Mouse (Mus musculus): ENCODE measurements at regions not wholly inside any gene's neighbourhood (a gene's known extent, or its start where the extent isn't known, plus 50 kb on each side); places are given as distances from the start of the nearest gene placed in this dataset.

- no peak for DNase-seq (ENCODE audit: low read depth, low spot score)
Observed at GRCm38 (mm10) chr3:123754011-123754610, 63.5 kb upstream of the Ndst3 start.

- no peak for DNase-seq (ENCODE audit: low read depth, low spot score)
Observed at GRCm38 (mm10) chr3:123754927-123755326, 64.3 kb upstream of the Ndst3 start.

- no peak for DNase-seq (ENCODE audit: low read depth, low spot score)
Observed at GRCm38 (mm10) chr3:123765911-123766556, 75.4 kb upstream of the Ndst3 start.

GRCm38 (mm10) chr3:123766557-123766913 lies 75.9 kb upstream of the Ndst3 start:
- no peak for DNase-seq (ENCODE audit: low read depth, low spot score)

GRCm38 (mm10) chr3:123780507-123780906 lies 89.9 kb upstream of the Ndst3 start:
- peak; percentile 39 for DNase-seq (ENCODE audit: low read depth, low spot score)

- DNase-seq (ENCODE audit: low read depth, low spot score) = no peak
Observed at GRCm38 (mm10) chr3:123781581-123781980, 90.9 kb upstream of the Ndst3 start.

DNA sequence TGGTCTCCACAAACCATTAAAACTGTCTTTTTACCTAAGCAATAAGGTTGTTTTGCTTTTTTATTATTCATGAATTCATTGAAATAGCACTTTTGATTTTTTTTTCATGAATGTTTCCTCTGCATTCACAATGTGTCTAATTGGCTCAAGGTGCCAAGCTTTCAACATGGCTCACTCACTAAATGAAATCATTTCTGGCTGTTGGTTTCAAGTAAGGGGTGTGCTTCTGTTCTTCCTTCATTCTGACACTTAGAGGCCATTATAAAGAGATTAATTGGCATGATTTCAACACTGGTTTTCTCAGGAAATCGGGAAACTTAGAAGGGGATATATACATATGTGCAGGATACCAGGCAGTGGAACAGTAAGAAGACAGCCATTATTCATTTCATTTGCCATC lies 93.5 kb upstream of the Ndst3 start:
- DNase-seq (ENCODE audit: low read depth, low spot score) = no peak

DNA sequence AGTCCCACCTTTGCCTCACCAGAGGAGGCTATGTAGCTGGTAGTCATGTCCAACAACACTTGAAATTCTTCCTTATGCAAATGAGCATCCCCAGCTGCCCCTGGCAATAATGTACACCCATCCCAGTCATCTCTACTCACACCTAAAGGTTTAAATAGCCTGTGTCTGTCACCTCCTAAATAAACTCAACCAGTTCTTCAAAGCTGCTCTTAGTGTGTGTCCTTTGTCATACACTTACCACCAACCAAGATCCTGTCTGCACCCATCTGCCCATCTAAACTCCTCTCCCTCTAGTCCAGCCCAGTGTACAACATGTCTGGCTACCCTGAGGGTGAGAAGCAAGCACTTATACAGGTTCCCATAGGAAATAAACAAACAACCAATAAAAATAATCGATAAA lies 103.4 kb upstream of the Ndst3 start:
- no peak for DNase-seq (ENCODE audit: low read depth, low spot score)

DNA sequence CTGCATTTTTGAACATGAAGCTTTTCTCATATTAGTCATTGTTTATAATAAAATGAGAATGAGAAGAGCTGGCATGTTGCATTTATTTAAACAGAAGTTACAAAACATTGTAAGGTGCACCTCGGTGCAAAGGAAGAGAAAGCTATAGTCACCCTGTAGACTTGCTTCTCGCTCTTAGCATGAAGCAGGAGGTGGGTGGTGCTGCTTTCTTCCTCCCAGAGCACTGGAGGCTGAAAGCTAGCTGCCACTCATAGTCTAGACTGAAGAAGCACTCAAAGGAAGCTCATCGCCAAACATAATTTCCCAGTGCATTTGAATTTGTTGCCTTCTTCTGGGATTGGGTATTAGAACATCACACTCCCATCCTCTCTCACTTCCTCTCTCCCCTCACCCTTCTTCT lies 114.7 kb upstream of the Ndst3 start:
- no peak for DNase-seq (ENCODE audit: low read depth, low spot score)

- peak; percentile 14 for DNase-seq (ENCODE audit: low read depth, low spot score)
Observed at GRCm38 (mm10) chr3:123806050-123806449, 115.4 kb upstream of the Ndst3 start.

GRCm38 (mm10) chr3:123806546-123806945 lies 115.9 kb upstream of the Ndst3 start:
- no peak for DNase-seq (ENCODE audit: low read depth, low spot score)

GRCm38 (mm10) chr3:123810018-123810942 lies 119.6 kb upstream of the Ndst3 start:
- no peak for DNase-seq (ENCODE audit: low read depth, low spot score)

GRCm38 (mm10) chr3:123810943-123811499 lies 120.4 kb upstream of the Ndst3 start:
- no peak for DNase-seq (ENCODE audit: low read depth, low spot score)

DNA sequence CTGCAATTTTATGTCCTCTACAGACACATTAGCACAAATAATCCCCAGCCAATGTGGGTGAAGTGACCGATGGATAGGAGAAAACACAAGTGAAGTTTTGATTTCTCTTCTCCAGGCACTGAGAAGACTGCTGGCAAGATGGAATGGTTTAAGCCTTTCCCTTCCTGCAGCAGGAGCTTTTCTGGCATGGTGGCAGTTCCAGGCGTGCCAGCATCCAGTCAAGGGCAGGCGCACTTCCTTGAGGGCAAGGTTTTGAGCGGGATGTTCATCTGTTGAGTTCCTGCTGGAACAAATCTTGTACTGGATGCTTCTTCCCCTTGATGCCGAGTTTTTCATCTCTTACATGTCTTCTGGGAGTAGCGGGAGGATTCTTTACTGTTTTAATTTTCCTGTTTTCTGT lies 138.1 kb upstream of the Ndst3 start:
- no peak for DNase-seq (ENCODE audit: low read depth, low spot score)

DNA sequence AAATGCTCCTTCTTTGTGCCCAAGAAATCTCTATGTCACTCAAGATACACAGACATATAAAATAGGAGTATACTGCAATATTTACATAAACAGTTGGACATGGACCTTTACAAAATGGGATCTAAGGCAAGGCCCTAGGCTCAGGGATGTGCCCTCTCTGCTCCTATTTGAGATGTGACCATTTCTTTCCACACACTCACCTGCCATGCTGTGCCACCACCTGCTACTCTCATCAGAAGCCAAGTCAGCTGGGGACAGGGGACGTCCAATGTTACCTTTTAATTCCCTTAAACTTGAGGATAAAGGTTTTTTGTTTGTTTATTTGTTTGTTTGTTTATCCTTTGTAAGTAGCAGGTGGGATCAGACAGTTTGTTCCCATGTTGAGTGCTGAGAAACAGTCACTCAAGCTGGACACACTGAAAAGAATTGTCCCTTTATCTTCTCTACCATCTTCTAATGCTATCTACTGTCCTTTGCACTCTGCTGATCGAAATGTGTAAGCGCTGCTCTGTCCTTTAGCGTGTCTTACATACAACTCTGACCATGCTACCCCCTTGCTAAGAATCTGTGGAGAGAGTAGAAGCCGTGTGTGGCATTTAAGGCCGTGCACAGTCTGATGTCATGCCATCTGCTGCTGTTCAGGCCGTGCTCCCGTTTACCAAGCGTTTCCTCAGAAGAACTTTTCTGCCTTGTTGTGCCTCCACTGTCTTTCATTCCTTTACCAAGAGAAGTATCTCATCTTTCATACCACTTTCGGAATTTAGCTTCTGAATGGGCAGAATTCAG lies 147.9 kb upstream of the Ndst3 start:
- no peak for DNase-seq (ENCODE audit: low read depth, low spot score)

DNA sequence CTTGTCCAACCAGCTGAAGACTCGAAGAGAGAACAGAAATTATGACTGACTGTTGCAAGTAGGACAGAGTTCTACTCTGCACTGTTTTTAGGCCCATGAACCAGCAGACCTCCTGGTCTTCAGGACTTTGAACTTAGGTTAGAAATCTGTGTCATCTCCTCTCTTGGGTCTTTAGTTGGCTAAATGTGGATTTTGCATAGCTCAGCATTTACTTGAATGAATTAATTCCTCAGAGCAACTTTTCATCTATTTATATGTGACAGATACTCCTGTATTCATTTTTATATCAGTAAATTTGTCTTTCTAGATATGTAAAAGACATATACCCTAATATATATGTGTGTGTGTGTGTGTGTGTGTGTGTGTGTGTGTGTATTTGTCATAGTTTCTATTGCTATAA lies 155.9 kb upstream of the Ndst3 start:
- no peak for DNase-seq (ENCODE audit: low read depth, low spot score)

- DNase-seq (ENCODE audit: low read depth, low spot score) = no peak
Observed at GRCm38 (mm10) chr3:123848663-123849062, 158.0 kb upstream of the Ndst3 start.

- DNase-seq (ENCODE audit: low read depth, low spot score) = no peak
Observed at GRCm38 (mm10) chr3:123852889-123853288, 162.2 kb upstream of the Ndst3 start.

DNA sequence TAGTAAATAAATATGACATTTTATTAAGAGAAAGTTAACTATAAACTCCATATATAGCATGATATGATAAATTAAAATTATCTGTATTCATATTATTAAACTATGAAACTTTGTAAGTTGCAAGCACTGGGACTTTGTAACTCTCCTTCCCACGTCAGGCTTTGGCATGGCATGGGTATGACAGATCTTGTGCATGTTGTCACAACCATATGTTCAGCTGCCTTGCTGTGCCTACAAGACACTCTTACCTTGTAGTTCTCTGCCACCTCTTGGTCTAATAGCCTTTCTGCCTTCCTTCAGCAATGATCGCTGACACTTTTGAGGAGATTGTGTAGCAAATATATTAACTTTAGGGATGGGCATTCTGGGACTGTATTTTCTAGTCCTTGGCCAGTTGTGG lies 183.1 kb upstream of the Ndst3 start:
- no peak for DNase-seq (ENCODE audit: low read depth, low spot score)

DNA sequence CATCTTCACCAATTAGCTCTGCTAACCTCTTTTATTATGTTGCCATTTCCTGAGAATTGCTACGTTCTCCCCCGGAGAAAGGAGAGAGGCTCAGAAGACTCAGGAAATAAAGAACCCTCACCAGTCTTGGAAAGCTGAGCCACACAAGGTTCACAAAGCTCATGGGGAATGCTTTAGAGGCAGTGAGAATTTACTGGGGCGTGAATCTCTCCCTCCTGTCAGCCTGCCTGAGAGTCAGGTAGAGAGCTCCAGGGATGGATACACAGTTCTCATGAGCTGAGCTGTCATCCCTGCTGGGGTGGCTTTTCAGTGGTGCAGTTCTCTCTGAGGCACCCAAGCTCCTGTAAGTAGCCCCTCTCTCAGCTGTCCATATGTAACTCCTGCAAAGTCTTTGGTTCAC lies 203.0 kb upstream of the Ndst3 start:
- no peak for DNase-seq (ENCODE audit: low read depth, low spot score)

- DNase-seq (ENCODE audit: low read depth, low spot score) = no peak
Observed at GRCm38 (mm10) chr3:123905928-123906721, 215.5 kb upstream of the Ndst3 start.
